Mouse (Mus musculus): ENCODE data around the gene Adra2b. TPM values are rescaled to one million over a fixed set of nuclear protein-coding genes. Genes with fewer than 3 reads are reported as not detected.

Adra2b gene
- polyA plus RNA-seq, 1 experiment, result 2.4 TPM

DNA sequence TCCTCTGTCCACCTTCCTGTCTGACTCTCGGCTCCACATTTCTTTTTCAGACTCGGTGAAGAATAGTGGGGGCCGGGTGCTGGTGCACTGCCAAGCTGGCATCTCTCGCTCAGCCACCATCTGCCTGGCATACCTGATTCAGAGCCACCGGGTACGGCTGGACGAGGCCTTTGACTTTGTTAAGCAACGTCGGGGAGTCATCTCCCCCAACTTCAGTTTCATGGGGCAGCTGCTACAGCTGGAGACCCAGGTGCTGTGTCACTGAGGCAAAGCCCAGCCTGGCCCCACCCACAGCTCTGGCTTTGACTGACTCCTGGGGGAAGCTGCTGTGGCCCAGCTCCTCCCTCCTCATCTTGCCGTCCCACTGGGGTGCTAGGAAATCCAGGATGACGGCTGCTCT is 25.5 kb upstream of the Adra2b start:
- Histone ChIP-seq H3K36me3 (ENCODE audit: control insufficient read depth) (no peaks in the 10 kb centered on the region), H3K27me3 (ENCODE audit: control insufficient read depth) (peaks cover 38% of the 10 kb centered on the region), H3K9me3 (ENCODE audit: control insufficient read depth, low read length) (no peaks in the 10 kb centered on the region), H3K4me1 (ENCODE audit: control insufficient read depth) (peaks cover 20% of the 10 kb centered on the region), H3K4me3 (replicated peaks) (no peak overlapping the region)
- TF ChIP-seq GATA1 (IDR thresholded peaks at IDR 0.05; ENCODE audit: low read length) (no peak), TAL1 (IDR thresholded peaks at IDR 0.05; ENCODE audit: low read length) (no peak)

DNA sequence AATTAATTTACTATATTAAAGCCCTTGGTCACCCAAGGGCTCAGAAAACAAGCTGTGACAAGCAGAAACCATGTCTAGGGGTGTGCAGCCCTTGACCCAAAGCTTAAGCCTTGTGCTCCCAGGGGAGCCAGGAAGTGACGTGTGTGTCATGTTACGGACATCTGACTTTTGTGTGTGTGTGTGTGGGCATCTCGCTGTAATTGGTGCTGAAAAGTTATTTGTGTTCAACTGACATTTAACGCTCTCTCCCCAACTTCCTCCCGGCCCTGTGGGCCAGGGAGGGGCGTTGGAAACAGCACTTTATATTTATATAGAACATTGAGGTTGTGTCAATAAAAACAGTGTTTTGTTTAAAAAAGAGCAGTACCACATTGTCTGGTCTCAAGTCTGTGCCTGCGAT is 25.0 kb upstream of the Adra2b start:
- peaks cover 20% of the 10 kb centered on the region for H3K4me1 ChIP-seq (ENCODE audit: control insufficient read depth)
- no peaks in the 10 kb centered on the region for H3K36me3 ChIP-seq (ENCODE audit: control insufficient read depth)
- H3K27me3 ChIP-seq (ENCODE audit: control insufficient read depth), result peaks cover 38% of the 10 kb centered on the region
- H3K9me3 ChIP-seq (ENCODE audit: control insufficient read depth, low read length), result no peaks in the 10 kb centered on the region
- TF ChIP-seq GATA1 (IDR thresholded peaks at IDR 0.05; ENCODE audit: low read length) (no peak), TAL1 (IDR thresholded peaks at IDR 0.05; ENCODE audit: low read length) (no peak)
- H3K4me3 ChIP-seq (replicated peaks), result no peak overlapping the region

DNA sequence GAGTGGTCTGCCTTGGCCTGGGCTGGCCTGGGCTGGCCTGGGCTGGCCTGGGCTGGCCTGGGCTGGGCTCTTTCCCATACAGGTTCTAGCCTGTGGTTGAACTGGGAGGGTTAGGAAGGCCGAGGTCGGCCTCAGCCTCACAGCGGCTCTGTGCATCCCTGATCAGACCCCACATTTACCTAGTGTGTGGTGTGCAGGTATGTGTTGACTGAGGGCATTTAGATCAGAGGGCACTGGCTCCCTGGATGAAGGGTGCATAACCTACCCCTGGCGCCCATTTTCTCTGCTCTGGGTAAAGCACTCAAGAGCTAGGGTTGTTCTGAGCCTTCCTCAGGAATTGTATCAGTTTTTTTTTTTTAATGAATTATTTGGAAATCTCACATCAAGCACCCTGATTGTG is 24.6 kb upstream of the Adra2b start, which contains the start of gene Astl:
TSS of gene Astl (plus strand) at position 224 of the 400 bp plus-strand sequence.
- Histone ChIP-seq H3K9me3 (ENCODE audit: control insufficient read depth, low read length) (no peaks in the 10 kb centered on the region), H3K36me3 (ENCODE audit: control insufficient read depth) (no peaks in the 10 kb centered on the region), H3K27me3 (ENCODE audit: control insufficient read depth) (peaks cover 38% of the 10 kb centered on the region), H3K4me3 (replicated peaks) (no peak within 1 kb of the TSS), H3K4me1 (ENCODE audit: control insufficient read depth) (peaks cover 18% of the 10 kb centered on the region)
- TF ChIP-seq TAL1 (IDR thresholded peaks at IDR 0.05; ENCODE audit: low read length), result no peak
- TF ChIP-seq GATA1 (IDR thresholded peaks at IDR 0.05; ENCODE audit: low read length), result no peak

DNA sequence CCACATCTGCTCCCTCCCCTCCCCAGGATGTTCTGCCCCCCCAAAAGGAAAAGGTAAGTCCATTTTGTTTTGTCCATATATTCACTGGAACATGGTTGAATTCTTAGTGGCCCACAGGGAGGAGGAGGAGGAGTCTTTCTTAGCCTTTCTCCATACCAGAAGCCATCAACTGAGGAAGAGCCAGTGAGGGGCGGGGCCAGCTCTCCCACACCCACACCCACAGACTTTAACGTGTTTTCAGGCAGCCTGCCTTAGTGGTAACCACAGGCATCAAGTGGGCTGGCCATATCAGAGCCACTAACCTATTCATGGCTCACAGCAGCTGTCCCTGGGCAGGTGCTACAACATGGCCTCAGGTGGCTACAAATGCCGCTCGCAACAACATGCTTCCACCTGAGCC is 24.2 kb upstream of the Adra2b start:
- H3K27me3 ChIP-seq (ENCODE audit: control insufficient read depth), result peaks cover 38% of the 10 kb centered on the region
- TF ChIP-seq TAL1 (IDR thresholded peaks at IDR 0.05; ENCODE audit: low read length) (no peak), GATA1 (IDR thresholded peaks at IDR 0.05; ENCODE audit: low read length) (no peak)
- peaks cover 18% of the 10 kb centered on the region for H3K4me1 ChIP-seq (ENCODE audit: control insufficient read depth)
- H3K4me3 ChIP-seq (replicated peaks), result no peak overlapping the region
- no peaks in the 10 kb centered on the region for H3K9me3 ChIP-seq (ENCODE audit: control insufficient read depth, low read length)
- H3K36me3 ChIP-seq (ENCODE audit: control insufficient read depth), result no peaks in the 10 kb centered on the region

DNA sequence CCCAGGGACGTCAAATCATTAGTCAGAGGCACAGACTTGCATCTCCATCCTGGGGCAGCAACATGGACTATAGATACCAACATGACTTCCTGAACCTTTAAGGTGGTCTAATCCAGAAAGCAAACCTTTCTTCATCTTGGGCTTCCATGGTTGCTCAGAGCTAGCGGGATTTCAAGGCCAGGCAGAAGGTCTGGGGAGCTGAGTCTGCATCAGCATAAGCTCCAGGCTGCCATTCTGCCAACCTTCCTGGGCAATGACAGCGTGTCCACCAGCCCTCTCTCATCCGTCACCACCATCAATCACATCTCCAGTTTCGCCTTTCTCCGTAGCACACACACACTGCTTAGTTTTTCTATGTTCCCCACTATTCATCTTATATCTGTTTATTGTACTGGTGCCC is 23.7 kb upstream of the Adra2b start:
- no peak for TF ChIP-seq GATA1 (IDR thresholded peaks at IDR 0.05; ENCODE audit: low read length)
- TF ChIP-seq TAL1 (IDR thresholded peaks at IDR 0.05; ENCODE audit: low read length), result no peak
- Histone ChIP-seq H3K4me3 (replicated peaks) (no peak overlapping the region), H3K4me1 (ENCODE audit: control insufficient read depth) (peaks cover 18% of the 10 kb centered on the region), H3K27me3 (ENCODE audit: control insufficient read depth) (peaks cover 36% of the 10 kb centered on the region), H3K36me3 (ENCODE audit: control insufficient read depth) (no peaks in the 10 kb centered on the region), H3K9me3 (ENCODE audit: control insufficient read depth, low read length) (no peaks in the 10 kb centered on the region)

DNA sequence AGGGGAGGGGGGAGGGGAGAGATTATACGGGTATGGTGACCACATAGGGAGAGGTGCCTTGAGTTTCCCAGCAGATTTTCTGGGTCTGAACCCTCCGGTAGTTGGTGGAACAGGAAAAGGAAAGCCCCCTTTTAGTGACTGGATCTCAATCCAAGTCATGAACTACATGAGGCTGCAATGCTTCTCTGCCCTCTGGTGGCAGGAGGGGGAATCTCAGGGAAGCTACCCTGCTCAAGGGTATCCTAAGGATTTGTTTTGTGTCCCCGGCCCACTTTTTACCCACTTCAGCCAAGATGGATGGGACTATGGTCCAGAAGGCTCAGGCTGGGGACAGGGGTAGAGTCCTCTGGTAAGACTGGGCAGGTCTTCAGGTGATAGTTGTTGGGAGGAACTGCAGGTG is 21.8 kb upstream of the Adra2b start:
- Histone ChIP-seq H3K36me3 (ENCODE audit: control insufficient read depth) (no peaks in the 10 kb centered on the region), H3K9me3 (ENCODE audit: control insufficient read depth, low read length) (no peaks in the 10 kb centered on the region), H3K4me1 (ENCODE audit: control insufficient read depth) (peaks cover 14% of the 10 kb centered on the region), H3K4me3 (replicated peaks) (no peak overlapping the region), H3K27me3 (ENCODE audit: control insufficient read depth) (peaks cover 21% of the 10 kb centered on the region)
- no peak for TF ChIP-seq TAL1 (IDR thresholded peaks at IDR 0.05; ENCODE audit: low read length)
- no peak for TF ChIP-seq GATA1 (IDR thresholded peaks at IDR 0.05; ENCODE audit: low read length)

DNA sequence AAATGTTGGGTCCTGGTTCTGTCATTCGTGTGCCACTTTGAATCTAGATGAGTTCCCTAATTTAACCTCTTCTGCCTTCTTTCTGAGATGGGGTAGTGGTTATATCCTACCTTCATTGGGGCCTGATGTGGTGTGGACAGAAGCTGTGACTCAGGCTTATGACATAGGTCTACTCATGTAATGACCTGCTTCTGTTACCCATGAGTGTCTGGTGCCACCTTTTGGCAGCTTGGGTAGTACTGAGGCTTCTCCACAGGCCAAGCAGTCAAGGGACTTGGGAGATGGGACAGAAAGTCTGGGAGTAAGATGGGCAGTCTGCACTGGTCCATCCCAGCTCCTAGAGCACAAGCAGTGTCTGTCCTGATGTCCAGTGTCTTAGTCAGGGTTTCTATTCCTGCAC is 16.7 kb upstream of the Adra2b start:
- H3K4me1 ChIP-seq (ENCODE audit: control insufficient read depth), result no peaks in the 10 kb centered on the region
- H3K36me3 ChIP-seq (ENCODE audit: control insufficient read depth), result no peaks in the 10 kb centered on the region
- H3K4me3 ChIP-seq (replicated peaks), result no peak overlapping the region
- H3K9me3 ChIP-seq (ENCODE audit: control insufficient read depth, low read length), result no peaks in the 10 kb centered on the region
- peaks cover 8% of the 10 kb centered on the region for H3K27me3 ChIP-seq (ENCODE audit: control insufficient read depth)
- TF ChIP-seq GATA1 (IDR thresholded peaks at IDR 0.05; ENCODE audit: low read length), result no peak
- no peak for TF ChIP-seq TAL1 (IDR thresholded peaks at IDR 0.05; ENCODE audit: low read length)

DNA sequence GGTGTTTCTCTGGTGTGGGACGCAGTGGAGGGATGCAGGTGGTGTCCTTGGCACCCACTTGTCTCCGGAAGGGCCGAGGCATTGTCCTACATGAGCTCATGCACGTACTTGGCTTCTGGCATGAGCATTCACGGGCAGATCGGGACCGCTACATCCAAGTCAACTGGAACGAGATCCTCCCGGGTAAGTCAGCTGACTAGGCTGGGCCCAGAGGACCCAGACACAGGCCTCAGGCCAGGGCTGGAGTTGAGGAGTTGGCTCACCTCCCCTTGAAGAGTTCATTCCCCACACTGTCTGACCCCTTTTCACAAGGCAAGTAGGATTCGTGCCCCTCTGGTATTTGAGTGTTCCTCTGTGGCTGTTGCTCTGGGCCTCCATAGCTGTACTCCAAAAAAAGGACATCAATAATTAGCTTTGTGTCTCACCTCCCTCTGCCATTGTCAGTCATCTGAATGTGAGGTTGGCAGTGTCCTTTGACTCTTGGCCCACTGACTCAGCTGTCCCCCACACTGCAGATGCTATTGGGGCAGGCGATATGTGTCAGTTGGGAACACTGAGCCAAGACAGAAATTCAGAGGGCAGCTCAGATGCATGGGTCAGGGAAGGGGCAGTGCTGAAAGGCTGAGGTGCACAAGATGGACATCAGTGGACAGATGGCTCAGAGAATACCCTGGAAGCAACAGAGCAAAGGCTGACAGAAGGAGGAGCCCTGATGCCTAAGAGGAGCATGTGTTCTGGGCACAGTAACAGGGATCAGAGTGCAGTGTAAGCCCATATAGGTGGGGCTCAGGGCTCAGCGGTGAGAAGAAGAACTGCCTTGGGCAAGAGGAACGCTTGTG is 15.6 kb upstream of the Adra2b start:
- Histone ChIP-seq H3K27me3 (ENCODE audit: control insufficient read depth) (peaks cover 8% of the 10 kb centered on the region), H3K36me3 (ENCODE audit: control insufficient read depth) (no peaks in the 10 kb centered on the region)
- TF ChIP-seq TAL1 (IDR thresholded peaks at IDR 0.05; ENCODE audit: low read length), result no peak
- TF ChIP-seq GATA1 (IDR thresholded peaks at IDR 0.05; ENCODE audit: low read length), result no peak

DNA sequence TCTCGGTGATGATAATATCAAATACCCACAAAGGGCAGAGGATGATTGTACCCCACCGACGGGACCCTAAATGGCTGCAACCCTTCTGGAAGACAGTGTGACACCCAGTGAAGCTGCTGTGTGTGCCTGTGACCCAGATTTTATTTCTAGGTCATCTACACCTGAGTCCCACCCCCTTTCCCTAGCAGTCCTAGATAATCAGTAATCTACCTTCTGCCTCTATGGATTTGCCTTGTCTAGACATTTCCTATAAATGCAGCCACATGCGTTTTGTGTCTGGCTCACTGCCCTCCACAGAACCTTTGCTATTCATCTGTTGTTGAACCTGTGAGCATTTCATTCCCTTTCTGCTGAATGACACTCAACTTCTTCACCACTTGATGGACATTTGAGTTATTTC is 9.1 kb upstream of the Adra2b start:
- Histone ChIP-seq H3K9me3 (ENCODE audit: control insufficient read depth, low read length) (no peaks in the 10 kb centered on the region), H3K4me3 (replicated peaks) (no peak overlapping the region), H3K36me3 (ENCODE audit: control insufficient read depth) (no peaks in the 10 kb centered on the region), H3K4me1 (ENCODE audit: control insufficient read depth) (no peaks in the 10 kb centered on the region), H3K27me3 (ENCODE audit: control insufficient read depth) (peaks cover 32% of the 10 kb centered on the region)
- no peak for TF ChIP-seq GATA1 (IDR thresholded peaks at IDR 0.05; ENCODE audit: low read length)
- no peak for TF ChIP-seq TAL1 (IDR thresholded peaks at IDR 0.05; ENCODE audit: low read length)

More for the DNA sequence above, 15.6 kb upstream of the Adra2b start:
- no peak overlapping the region for H3K4me3 ChIP-seq (replicated peaks)
- H3K4me1 ChIP-seq (ENCODE audit: control insufficient read depth), result no peaks in the 10 kb centered on the region
- H3K9me3 ChIP-seq (ENCODE audit: control insufficient read depth, low read length), result no peaks in the 10 kb centered on the region
